Mouse (Mus musculus) forebrain, embryonic 11.5 days (tissue): ENCODE results near the gene Impdh1. TPM values are rescaled to one million over a fixed set of nuclear protein-coding genes. Genes with fewer than 3 reads are reported as not detected.

Source experiments
- ATAC-seq: fragments of 200-750 bp; cut with Nextera tagmentation; replicated peaks from 2 replicates; pipeline ENCODE4 v1.8.0; 2017; ENCODE audit warnings: moderate TSS enrichment; ENCODE audit not compliant: low FRiP score
- DNase-seq: peaks from one replicate; pipeline ENCODE4 v3.0.0-alpha.2; 2017; ENCODE audit warnings: low spot score
- H3K27ac ChIP-seq: fragments of 300-500 bp; sonication (generic); 2 replicates; pipeline ENCODE4 v1.5.1; 2014; ENCODE audit warnings: low read depth, low read length
- H3K27me3 ChIP-seq: fragments of 300-500 bp; sonication (generic); 2 replicates; pipeline ENCODE4 v1.6.1; 2014; ENCODE audit warnings: mild to moderate bottlenecking, low read length, mixed read lengths; ENCODE audit not compliant: control insufficient read depth, insufficient read depth
- H3K36me3 ChIP-seq: fragments of 300-500 bp; sonication (generic); 2 replicates; pipeline ENCODE4 v1.6.1; 2014; ENCODE audit warnings: mild to moderate bottlenecking, low read length, moderate library complexity, mixed read lengths; ENCODE audit not compliant: control insufficient read depth, insufficient read depth
- H3K4me1 ChIP-seq: fragments of 300-500 bp; sonication (generic); replicated peaks from 2 replicates; pipeline ENCODE4 v1.6.1; 2014; ENCODE audit warnings: low read length, mixed read lengths; ENCODE audit not compliant: control insufficient read depth, insufficient read depth
- H3K4me2 ChIP-seq: fragments of 300-500 bp; sonication (generic); 2 replicates; pipeline ENCODE4 v1.6.1; 2014; ENCODE audit warnings: low read depth, mild to moderate bottlenecking, low read length, moderate library complexity, mixed read lengths; ENCODE audit not compliant: severe bottlenecking
- H3K4me3 ChIP-seq: fragments of 300-500 bp; sonication (generic); 2 replicates; pipeline ENCODE4 v1.5.1; 2014; ENCODE audit warnings: low read depth, low read length
- H3K9ac ChIP-seq: fragments of 300-500 bp; sonication (generic); 2 replicates; pipeline ENCODE4 v1.6.1; 2014; ENCODE audit warnings: low read length
- H3K9me3 ChIP-seq: fragments of 300-500 bp; sonication (generic); 2 replicates; pipeline ENCODE4 v1.6.1; 2016; ENCODE audit warnings: low read length, mixed read lengths; ENCODE audit not compliant: control insufficient read depth
- WGBS: fragments of 180-500 bp; shearing (Covaris S2); extraction: QIAGEN DNeasy Blood & Tissue Kit; methylation state at CpG from one replicate; pipeline ENCODE4 v1.1.7; 2014; 5-methylcytosine and 5-hydroxymethylcytosine counted together
- polyA plus RNA-seq: library from polyadenylated mRNA; unstranded; fragments of >200 nt; fragmentation: Nextera tagmentation; extraction: Ambion mirVana; gene quantifications from 2 replicates; pipeline ENCODE4 v1.2.1, GENCODE M21; 2014

Gene Impdh1
- polyA plus RNA-seq, 1 experiment from 2014 or later: 38.3 TPM

DNA sequence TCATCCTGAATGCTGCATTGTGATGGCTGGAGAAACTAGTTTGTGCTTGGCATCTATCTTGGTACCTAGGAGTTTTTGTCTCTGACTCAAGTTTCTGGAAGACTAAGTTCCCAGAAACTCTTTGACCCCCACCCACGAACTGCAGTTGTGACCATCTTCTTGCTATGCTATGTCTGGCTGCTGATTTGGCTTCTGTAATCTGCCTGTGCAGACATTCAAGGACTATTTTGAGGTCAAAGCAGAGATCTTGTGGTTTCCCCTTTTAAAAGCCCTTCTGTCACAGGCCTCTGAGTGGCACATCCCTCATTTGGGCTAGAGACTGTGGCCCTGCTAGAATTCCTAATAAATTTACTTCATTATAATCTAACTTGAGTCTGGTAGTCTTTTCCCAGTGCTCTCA, 28.2 kb downstream of the Impdh1 start:
- Histone ChIP-seq H3K9ac (no peak overlapping the region), H3K4me3 (no peak overlapping the region), H3K36me3 (no peaks in the 10 kb centered on the region), H3K27me3 (no peaks in the 10 kb centered on the region), H3K4me1 (no peaks in the 10 kb centered on the region), H3K9me3 (no peaks in the 10 kb centered on the region), H3K27ac (no peak overlapping the region), H3K4me2 (no peak overlapping the region)
- no peak for ATAC-seq
- DNase-seq: peak; percentile 27
- 83% methylated on average over 1 of the region's 1 CpGs for WGBS

DNA sequence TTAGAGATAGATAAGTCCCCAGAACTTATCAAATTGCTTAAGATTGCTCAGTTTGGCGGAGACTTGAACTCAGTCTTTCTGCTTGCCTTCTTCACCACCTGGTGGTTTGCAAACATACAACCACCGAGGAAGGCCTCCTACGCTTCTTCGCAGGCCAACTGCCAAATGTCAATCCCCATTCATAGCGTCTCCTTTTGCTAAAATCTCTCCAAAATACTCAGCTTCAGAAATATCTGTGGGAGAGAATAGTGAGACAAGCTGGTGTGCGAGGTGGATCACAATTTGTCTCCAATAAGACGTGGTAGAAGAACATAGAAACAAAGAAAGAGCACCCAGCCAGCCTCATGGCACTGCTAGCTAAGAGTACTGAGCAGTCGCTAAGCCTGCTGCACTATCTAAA, 36.3 kb downstream of the Impdh1 start:
- DNase-seq (no peak), ATAC-seq (no peak)
- Histone ChIP-seq H3K27me3 (peaks cover 10% of the 10 kb centered on the region), H3K4me2 (peak overlapping the region; percentile 91), H3K9ac (no peak overlapping the region; the same call in 1 of the 2 replicates), H3K9me3 (no peaks in the 10 kb centered on the region), H3K4me1 (peaks cover 3% of the 10 kb centered on the region; the same call in 1 of the 2 replicates), H3K36me3 (no peaks in the 10 kb centered on the region), H3K4me3 (peak overlapping the region; percentile 62), H3K27ac (no peak overlapping the region)
- WGBS: 47% methylated on average over 8 of the region's 8 CpGs

DNA sequence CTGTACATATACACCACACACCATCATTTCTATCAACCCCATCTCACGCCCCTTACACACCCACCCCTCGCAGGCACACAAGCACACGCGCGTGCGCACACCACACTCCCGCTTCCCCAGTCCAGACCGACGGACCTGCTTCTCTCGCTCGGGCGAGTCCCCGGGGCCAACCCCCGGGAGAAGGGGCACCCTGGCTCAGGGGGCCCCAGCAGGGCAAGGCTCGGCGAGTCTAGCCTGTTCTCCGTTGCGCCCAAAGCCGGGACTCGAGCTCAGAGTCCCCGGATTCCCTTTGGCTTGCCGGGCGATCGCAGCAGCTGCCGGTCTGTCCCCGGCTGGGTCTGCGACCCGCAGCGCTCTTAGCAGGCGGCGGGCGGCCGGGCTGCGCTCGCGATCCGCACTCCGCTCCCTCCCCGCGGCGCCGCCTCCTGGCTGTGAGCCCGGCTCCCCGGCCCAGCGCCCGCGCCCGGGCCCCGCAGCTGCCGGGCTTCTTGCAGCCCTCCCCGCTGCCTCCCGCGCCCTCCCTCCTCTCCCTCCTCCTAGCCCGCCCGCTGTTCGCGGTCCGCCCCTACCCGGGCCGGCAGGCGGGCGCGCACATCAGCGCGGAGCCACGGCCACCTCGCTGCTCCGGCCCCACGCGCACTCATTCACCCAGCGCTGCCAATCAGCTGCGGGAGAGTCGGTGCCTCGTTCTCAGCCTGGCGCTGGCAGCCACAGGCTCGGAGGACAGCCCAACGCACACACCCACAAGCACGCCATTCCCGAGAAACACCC, 37.1 kb downstream of the Impdh1 start, which contains the start of gene Prrt4:
Gene Prrt4, minus strand, starts transcription at position 697 of the 771 bp plus-strand sequence.
- peaks cover 3% of the 10 kb centered on the region; the same call in 1 of the 2 replicates for H3K4me1 ChIP-seq
- 1% methylated on average over 66 of the region's 79 CpGs for WGBS

DNA sequence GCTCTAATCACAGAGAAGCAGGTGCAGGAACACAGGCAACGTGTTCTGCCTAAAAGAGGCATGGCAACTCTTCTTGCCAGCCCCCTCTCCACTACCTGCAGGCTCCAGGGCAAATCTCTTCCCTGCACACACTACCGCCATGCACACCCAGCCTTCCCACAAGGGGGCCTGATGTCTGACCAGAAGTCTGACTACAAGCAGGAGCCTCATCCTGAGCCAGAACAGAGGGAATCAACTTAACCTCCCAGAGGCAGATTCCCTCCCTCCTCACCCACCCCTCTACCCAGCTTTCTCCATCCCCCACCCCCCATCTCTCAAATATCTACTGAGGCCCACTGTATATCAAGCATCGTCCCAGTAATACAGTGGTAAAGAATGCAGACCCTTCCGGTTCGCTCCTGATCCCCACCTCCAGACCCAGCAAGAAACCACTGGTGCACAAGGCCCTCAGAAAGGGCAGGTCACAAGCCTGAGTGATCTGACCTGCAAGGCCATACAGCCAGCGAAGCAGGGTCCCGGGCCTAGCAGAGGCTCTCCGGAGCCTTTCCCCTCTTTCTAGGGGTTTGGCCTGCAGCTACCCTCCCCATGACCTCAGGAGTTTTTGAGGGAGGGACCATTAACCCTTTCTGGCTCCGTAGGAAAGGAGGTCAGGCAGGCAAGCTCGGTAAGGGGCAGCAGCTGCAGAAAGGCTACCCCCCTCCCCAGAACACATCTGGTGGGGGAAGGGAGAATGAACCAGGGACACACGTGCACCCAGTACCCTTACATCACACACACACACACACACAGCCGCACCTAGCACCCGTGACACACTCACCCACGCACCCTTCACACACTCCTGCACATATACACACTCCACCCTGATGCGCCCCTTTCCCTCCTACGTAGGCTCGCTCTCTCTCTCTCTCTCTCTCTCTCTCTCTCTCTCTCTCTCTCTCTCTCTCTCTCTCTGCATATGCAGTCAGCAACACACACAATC, 38.0 kb downstream of the Impdh1 start:
- WGBS: 8% methylated on average over 17 of the region's 17 CpGs
- no peak overlapping the region; the same call in 1 of the 2 replicates for H3K9ac ChIP-seq
- no peaks in the 10 kb centered on the region for H3K9me3 ChIP-seq
- H3K27me3 ChIP-seq: peaks cover 13% of the 10 kb centered on the region
- H3K4me1 ChIP-seq: peaks cover 3% of the 10 kb centered on the region; the same call in 1 of the 2 replicates
- peak overlapping the region; percentile 91 for H3K4me2 ChIP-seq
- no peaks in the 10 kb centered on the region for H3K36me3 ChIP-seq
- peak; percentile 68 for ATAC-seq
- no peak for DNase-seq
- H3K27ac ChIP-seq: no peak overlapping the region
- peak overlapping the region; percentile 62 for H3K4me3 ChIP-seq

More for the DNA sequence above, 37.1 kb downstream of the Impdh1 start, which contains the start of gene Prrt4:
- Histone ChIP-seq H3K4me2 (peak within 1 kb of the TSS; percentile 91), H3K27ac (no peak within 1 kb of the TSS), H3K9me3 (no peaks in the 10 kb centered on the region), H3K36me3 (no peaks in the 10 kb centered on the region), H3K4me3 (peak within 1 kb of the TSS; percentile 62), H3K9ac (peak within 1 kb of the TSS; percentile 79), H3K27me3 (peaks cover 10% of the 10 kb centered on the region)
- DNase-seq: peak; percentile 82
- ATAC-seq: peak; percentile 80

DNA sequence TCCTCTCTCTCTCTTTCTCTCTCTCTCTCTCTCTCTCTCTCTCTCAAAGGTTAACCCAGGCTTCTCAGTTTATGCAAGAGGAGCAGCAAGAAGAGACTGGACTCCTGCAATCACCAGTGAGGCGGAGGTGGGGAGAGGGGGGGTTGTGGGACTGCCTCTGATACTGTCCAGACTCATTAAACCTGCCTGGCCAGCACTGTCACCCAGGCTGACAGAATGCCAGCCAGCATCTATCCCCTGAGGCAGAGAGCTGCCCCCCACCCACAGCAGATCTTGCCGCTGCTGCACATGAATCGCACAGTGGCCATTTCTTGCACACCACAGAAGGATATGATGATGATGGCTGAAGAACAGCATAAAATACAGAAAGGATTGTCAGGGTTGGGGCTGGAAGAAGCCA, 41.1 kb downstream of the Impdh1 start:
- no peak overlapping the region for H3K27ac ChIP-seq
- no peak overlapping the region for H3K4me3 ChIP-seq
- WGBS: 80% methylated on average over 3 of the region's 3 CpGs
- H3K4me2 ChIP-seq: no peak overlapping the region
- DNase-seq (no peak), ATAC-seq (no peak)
- peaks cover 33% of the 10 kb centered on the region for H3K27me3 ChIP-seq
- H3K4me1 ChIP-seq: peaks cover 5% of the 10 kb centered on the region
- H3K9me3 ChIP-seq: no peaks in the 10 kb centered on the region
- no peak overlapping the region for H3K9ac ChIP-seq
- H3K36me3 ChIP-seq: no peaks in the 10 kb centered on the region

DNA sequence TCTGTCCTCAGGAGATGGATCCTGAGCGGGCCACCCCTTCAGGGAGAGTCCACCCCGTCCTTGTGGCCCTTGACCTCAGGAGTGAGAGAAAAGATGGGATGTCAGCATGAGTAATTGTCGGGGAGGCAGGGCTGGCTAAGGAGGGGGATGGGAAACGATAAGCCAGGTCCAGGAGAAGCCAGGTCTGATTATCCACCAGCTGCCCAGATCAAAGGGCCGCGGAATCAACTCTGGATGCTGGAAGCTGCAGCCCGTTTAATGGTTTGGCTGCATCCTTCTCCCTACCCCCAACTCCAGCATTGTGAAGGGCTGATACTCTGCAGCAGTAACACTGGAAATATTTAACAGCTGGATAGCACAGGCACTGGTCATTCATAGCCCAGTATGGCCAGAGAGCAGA, 41.8 kb downstream of the Impdh1 start:
- Histone ChIP-seq H3K4me2 (no peak overlapping the region), H3K4me1 (peaks cover 7% of the 10 kb centered on the region), H3K36me3 (no peaks in the 10 kb centered on the region), H3K27ac (no peak overlapping the region), H3K9me3 (no peaks in the 10 kb centered on the region), H3K27me3 (peaks cover 36% of the 10 kb centered on the region), H3K4me3 (no peak overlapping the region), H3K9ac (no peak overlapping the region)
- WGBS: 28% methylated on average over 7 of the region's 7 CpGs
- ATAC-seq (no peak), DNase-seq (no peak)

DNA sequence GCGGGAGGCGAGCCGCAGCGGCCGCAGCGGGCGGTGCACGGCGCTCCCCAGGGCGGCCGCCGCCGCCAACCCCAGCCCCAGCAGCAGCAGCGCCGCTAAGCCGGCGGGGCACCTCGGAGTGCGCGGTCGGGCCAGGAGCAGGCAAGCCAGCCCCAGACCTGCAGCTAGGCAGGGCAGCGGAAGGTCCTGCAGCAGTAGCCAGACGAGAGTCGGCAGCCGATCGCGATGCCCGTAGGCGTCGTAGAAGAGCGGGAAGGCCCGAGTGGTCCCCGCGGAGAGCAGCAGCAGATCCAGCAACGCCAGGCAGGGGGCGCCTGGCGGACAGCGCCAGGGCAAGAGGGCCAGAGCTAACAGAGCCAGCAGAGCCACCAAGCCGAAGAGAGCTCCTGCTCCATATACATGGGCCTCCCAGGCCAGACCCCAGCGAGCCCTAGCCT, 45.2 kb downstream of the Impdh1 start:
- Histone ChIP-seq H3K27me3 (peaks cover 47% of the 10 kb centered on the region), H3K36me3 (no peaks in the 10 kb centered on the region), H3K4me1 (peaks cover 4% of the 10 kb centered on the region), H3K4me2 (peak overlapping the region; percentile 99), H3K9ac (peak overlapping the region; percentile 64), H3K27ac (no peak overlapping the region), H3K4me3 (peak overlapping the region; percentile 43), H3K9me3 (no peaks in the 10 kb centered on the region)
- under 1% methylated on average over 40 of the region's 40 CpGs for WGBS
- DNase-seq: peak; percentile 95
- ATAC-seq: peak; percentile 89
